Mouse (Mus musculus) left cerebral cortex, postnatal 10 days (tissue): ENCODE results near the gene Ddah2. TPM values are rescaled to one million over a fixed set of nuclear protein-coding genes. Genes with fewer than 3 reads are reported as not detected.

Experiments
- DNase-seq, 2 experiments: peaks; one replicate each; pipeline ENCODE4 v3.0.0; 2021 to 2022; ENCODE audit warnings: low spot score in 2 of 2, mixed read lengths in 1 of 2; ENCODE audit errors: extremely low spot score in 1 of 2
- intact Hi-C: fragments of 180-260 bp; cut with DNase I; formaldehyde crosslinking; loops from one replicate; pipeline ENCODE4 v1.15.1; 2025
- total RNA-seq, 2 experiments: library from RNA; stranded (reverse); gene quantifications; 2 replicates each; pipeline ENCODE4 v1.2.3; 2021

Ddah2 gene
- total RNA-seq, 2 experiments from 2014 or later, result 26.3 to 31.1 TPM

GRCm38 (mm10) chr17:35046681-35047455 lies 12.0 kb upstream of the Ddah2 start, which contains the start of gene Msh5:
Gene Msh5 (minus strand): TSS chr17:35046745.
- intact Hi-C loops, result no loop called here
- peak; percentile 96 to 98 for DNase-seq

GRCm38 (mm10) chr17:35047688-35048087 lies 11.1 kb upstream of the Ddah2 start:
- no peak for DNase-seq
- intact Hi-C loops, result no loop called here

GRCm38 (mm10) chr17:35048149-35048931 lies 10.5 kb upstream of the Ddah2 start:
- intact Hi-C loops, result no loop called here
- no peak for DNase-seq

- intact Hi-C loops, result no loop called here
These were observed 9.8 kb upstream of the Ddah2 start for GRCm38 (mm10) chr17:35048932-35049440.

GRCm38 (mm10) chr17:35049561-35050016 lies 9.2 kb upstream of the Ddah2 start, which contains the start of gene Clic1:
Gene Clic1 (plus strand): TSS chr17:35049966.
- peak in 1 of 2 experiments; percentile 83 for DNase-seq
- intact Hi-C loops, result no loop called here

More at GRCm38 (mm10) chr17:35048932-35049440, 9.8 kb upstream of the Ddah2 start:
- no peak for DNase-seq

GRCm38 (mm10) chr17:35050126-35050750 lies 8.6 kb upstream of the Ddah2 start:
- intact Hi-C loops, result no loop called here
- peak in 1 of 2 experiments; percentile 87 for DNase-seq

GRCm38 (mm10) chr17:35051156-35052086 lies 7.4 kb upstream of the Ddah2 start:
- peak in 1 of 2 experiments; percentile 85 for DNase-seq
- intact Hi-C loops, result no loop called here

GRCm38 (mm10) chr17:35052271-35052798 lies 6.5 kb upstream of the Ddah2 start:
- no peak for DNase-seq
- intact Hi-C loops, result no loop called here

GRCm38 (mm10) chr17:35055691-35056495 lies 2.9 kb upstream of the Ddah2 start:
- DNase-seq, result no peak
- intact Hi-C loops, result loop anchor here (5.0 kb wide), 1 partner anchor 34 kb away; no protein-coding TSS in a partner anchor

GRCm38 (mm10) chr17:35057090-35057489 lies 1.7 kb upstream of the Ddah2 start:
- intact Hi-C loops, result loop anchor here (5.0 kb wide), 1 partner anchor 35 kb away; no protein-coding TSS in a partner anchor
- DNase-seq, result no peak

- DNase-seq, result no peak
- intact Hi-C loops, result loop anchor here (5.0 kb wide), 1 partner anchor 36 kb away; no protein-coding TSS in a partner anchor
These were observed 519 bp upstream of the Ddah2 start for GRCm38 (mm10) chr17:35058316-35058715.

- no peak for DNase-seq
- intact Hi-C loops, result no loop called here
These were observed 1.2 kb downstream of the Ddah2 start for GRCm38 (mm10) chr17:35060071-35060470.

- intact Hi-C loops, result no loop called here
These were observed 2.0 kb downstream of the Ddah2 start for GRCm38 (mm10) chr17:35060737-35061297.

GRCm38 (mm10) chr17:35061299-35061698 lies 2.5 kb downstream of the Ddah2 start:
- intact Hi-C loops, result no loop called here
- no peak for DNase-seq

More at GRCm38 (mm10) chr17:35060737-35061297, 2.0 kb downstream of the Ddah2 start:
- DNase-seq, result no peak

GRCm38 (mm10) chr17:35063466-35063865 lies 4.6 kb downstream of the Ddah2 start:
- no peak for DNase-seq
- intact Hi-C loops, result no loop called here

GRCm38 (mm10) chr17:35064378-35064877 lies 5.6 kb downstream of the Ddah2 start:
- intact Hi-C loops, result no loop called here
- no peak for DNase-seq
